Mouse (Mus musculus) testis, postnatal 10 days (tissue): ENCODE results near the gene Cyp2d26.
"Not testable (repeated sequence)": the region's sequence is repeated elsewhere in the genome, so short reads cannot be mapped to it uniquely, and the experiment has no call there.

ENCODE experiments used
- DNase-seq: peaks from one replicate; pipeline ENCODE4 v3.0.0; 2021; ENCODE audit warnings: low spot score

Gene Cyp2d26

GRCm38 (mm10) chr15:82794277-82794676 lies at the start of gene Cyp2d26:
Gene Cyp2d26, minus strand, starts transcription at chr15:82794294.
- DNase-seq: no peak

DNA sequence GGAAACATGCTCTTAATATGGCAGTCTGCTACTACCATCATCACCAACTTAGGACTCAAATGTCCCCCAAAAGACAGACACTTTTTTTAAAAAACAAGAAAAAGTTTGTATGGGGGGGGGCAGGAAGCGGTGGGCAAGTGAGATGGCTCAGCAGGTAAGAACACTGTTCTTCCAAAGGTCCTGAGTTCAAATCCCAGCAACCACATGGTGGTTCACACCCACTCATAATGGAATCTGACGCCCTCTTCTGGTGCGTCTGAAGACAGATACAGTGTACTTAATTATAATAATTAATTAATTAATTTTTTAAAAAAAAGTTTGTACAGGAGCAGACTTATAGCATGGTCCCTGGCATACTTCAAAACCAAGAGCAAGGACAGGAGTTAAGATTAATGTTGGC lies 45.1 kb upstream of the Cyp2d26 start:
- no peak for DNase-seq

GRCm38 (mm10) chr15:82829917-82830316 lies 35.8 kb upstream of the Cyp2d26 start:
- DNase-seq: no peak

DNA sequence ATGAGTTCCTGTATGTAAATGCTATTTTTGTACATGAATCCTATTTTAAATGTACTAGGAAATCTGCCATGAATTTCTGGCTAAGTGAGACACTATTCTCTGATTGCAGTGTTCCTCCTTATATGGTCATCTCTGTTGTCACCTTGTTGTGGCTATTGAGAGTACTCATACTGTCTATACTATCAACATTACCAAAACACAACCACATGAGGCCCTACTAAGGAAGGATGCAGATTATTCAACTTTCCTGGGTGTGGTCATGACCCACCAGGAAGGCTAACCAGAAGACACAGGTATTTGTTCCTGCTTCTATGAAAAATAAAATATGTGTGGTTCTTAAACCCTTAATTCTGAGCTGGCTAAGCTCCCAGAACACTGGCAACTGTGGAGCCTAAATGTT lies 31.8 kb upstream of the Cyp2d26 start:
- DNase-seq: no peak

DNA sequence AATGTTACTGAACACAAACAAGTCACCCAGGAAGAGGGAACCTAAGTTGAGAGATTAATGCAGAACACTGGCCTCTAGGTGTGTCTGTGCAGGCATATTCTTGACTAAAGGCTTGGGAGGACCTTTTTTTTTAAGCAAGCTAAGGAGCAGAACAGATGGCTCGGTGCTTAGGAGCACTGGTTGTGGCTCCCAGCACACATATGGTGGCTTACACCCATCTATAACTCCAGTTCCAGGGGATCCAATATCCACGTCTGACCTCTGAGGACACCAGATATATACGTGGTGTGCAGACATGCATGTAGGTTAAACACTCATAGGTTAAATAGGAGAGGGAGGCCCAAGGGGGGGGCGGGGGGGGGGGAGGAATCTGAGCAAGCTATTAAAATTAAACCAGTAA lies 28.3 kb upstream of the Cyp2d26 start:
- DNase-seq: no peak

- DNase-seq: no peak
Measured at GRCm38 (mm10) chr15:82821657-82822056, 27.6 kb upstream of the Cyp2d26 start.

DNA sequence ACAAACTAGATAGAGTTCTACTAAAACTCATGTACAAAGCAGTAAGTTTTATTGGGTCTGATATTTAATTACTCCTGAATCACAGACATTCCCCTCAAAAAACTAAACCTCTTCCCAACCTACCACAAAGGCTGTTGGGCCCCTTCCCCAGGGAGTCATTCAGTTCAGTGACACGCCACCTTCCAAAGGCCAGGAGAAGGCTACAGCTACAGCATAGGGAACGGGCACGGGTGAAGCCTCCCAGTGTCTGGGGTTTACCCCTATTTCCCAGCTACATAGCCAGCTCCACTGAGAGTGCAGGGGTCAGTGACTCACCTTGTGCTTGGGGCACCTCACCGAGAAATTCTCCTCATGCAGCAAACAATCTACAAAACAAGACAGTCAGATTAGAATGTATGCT lies 21.2 kb upstream of the Cyp2d26 start:
- DNase-seq: no peak

- DNase-seq: peak; percentile 80
Measured at GRCm38 (mm10) chr15:82814806-82815205, 20.7 kb upstream of the Cyp2d26 start.

GRCm38 (mm10) chr15:82814321-82814720 lies 20.2 kb upstream of the Cyp2d26 start:
- DNase-seq: no peak

- DNase-seq: no peak
Measured at GRCm38 (mm10) chr15:82810556-82810955, 16.5 kb upstream of the Cyp2d26 start.

- no peak for DNase-seq
Measured at GRCm38 (mm10) chr15:82809511-82809910, 15.4 kb upstream of the Cyp2d26 start.

DNA sequence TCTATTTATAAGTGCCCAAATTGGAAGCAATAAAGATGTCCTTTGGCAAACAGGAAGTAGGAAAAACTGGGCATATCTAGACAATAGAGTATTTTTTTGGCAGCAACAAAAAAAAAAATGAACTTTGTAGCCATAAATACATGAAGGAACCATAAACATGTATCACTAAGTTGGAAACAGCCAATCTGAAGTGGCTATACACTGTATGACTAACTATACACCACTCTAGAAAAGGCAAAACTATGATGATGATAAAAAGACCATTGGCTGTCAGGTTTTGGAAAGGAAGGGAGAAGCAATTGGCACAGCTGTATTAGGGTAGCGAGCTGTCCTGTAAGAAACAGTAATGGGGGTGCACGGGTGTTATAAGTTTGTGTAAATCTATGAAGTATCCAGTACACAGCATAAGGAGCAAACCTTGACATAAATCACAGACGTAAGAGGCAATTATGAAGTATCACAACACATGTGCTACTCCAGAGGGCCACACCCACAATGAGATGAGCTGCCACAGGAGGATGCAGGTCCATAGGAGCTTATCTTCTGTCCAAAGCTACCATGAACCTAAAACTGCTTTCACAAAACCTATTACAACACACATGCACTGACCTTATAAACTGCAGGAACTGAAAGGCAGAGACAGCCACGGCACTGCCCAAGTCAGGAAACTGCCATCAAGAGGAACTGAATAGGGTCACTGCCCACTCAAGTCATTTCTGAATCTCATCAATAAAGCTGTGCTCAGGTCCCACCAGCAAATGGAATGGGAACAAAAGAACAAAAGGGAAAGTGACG lies 13.1 kb upstream of the Cyp2d26 start:
- DNase-seq: no peak

DNA sequence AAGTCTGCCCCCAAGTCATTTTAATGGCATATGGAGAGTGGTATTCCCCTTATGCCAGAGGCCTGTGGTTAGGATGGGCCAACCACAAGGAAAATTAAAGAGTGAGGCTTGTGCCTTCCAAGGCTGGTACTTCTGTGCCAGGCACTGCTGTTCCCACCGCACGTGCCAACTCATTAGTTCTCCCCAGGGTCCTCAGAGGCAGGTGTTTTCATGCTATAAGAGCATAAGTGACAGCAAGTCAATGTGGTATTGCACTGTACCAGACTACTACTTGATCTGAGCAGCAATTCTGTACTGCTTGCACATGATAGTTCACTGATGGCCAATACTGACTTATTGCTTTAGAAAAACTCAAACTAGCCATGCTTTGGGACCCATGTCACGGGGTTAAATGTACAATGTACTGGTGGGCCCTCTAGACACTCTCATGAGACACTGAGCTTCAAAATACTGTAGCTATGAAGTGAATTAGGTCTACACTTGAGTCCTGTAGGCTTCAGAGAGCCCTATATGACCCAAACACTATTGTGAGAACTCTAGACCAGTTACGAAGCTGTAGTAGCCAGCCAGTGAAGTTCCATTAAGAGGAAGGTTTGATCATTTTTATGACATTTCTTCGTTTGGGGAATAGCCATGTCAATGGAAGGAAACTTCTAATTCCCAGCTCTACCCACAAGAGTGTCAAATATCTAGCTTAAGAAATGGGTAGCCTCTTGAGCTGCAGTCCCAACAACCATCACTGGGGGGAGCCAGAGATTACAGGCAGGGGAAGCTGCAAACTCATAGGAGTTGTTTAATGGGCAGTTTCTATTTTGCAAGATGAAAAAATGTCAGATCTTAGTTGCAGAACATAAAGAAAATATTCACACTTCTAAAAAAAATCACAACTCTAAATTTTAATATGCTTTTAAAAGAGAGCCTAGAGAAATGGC lies 10.9 kb upstream of the Cyp2d26 start:
- peak; percentile 91 for DNase-seq

- no peak for DNase-seq
Measured at GRCm38 (mm10) chr15:82795936-82796440, 1.9 kb upstream of the Cyp2d26 start.

GRCm38 (mm10) chr15:82793868-82794267 lies 226 bp downstream of the Cyp2d26 start:
- DNase-seq: no peak

DNA sequence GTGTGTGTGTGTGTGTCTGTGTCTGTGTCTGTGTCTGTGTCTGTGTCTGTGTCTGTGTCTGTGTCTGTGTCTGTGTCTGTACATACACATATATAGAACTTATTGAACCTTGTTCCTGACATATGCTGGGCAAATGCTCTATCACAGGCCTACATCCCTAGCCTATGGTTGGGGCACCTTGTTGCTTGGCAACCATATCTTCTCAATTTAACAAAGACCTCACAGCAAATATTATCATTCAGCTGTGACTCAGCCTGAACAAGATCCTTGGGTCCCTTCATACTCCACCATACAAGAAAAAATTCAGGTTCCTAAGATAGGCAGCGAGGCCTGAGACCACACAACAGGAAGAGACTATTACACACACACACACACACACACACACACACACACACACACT lies 640 bp downstream of the Cyp2d26 start:
- DNase-seq: no peak

- no peak for DNase-seq
Measured at GRCm38 (mm10) chr15:82792566-82792965, 1.5 kb downstream of the Cyp2d26 start.

DNA sequence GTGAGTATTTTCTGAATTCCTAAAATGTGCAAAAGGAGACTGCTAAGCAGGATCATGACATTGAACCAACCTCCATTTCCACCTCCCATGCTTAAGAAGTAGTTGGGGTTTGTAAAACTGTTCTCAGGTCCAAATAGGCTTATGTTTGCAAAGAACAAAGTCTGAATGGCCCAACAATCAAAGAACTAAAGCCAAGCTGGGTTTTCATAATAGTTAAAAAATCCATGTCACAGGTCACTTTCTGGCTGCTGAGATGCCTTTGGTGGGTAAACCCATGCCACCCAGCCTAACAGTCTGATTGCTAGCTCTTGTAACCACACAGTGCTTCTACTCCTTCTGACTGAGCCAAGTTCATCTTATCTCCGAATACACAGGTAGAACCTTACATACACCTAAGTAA lies 9.5 kb downstream of the Cyp2d26 start:
- DNase-seq: no peak

DNA sequence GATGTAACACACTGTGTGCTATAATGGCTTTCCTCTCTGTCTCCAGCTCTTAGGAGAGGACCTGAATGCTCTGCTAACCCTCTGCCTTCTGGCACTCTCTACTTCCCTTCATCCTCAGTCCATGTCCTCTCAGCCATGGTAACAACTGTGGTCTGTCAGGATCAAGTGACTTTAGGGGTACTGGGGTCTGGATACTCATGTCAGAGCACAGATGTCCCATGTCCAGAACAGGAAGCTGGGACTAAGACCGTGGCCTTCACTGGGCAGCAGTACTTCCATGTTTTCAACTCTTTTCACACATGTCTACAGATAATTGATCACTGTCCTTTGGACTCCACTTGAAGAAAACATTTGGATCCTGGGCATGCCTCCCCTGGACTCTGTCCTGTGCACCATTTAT lies 10.3 kb downstream of the Cyp2d26 start:
- no peak for DNase-seq

- DNase-seq: not testable (repeated sequence)
Measured at GRCm38 (mm10) chr15:82777856-82778255, 16.2 kb downstream of the Cyp2d26 start.

- DNase-seq: no peak
Measured at GRCm38 (mm10) chr15:82765943-82766342, 28.2 kb downstream of the Cyp2d26 start.

DNA sequence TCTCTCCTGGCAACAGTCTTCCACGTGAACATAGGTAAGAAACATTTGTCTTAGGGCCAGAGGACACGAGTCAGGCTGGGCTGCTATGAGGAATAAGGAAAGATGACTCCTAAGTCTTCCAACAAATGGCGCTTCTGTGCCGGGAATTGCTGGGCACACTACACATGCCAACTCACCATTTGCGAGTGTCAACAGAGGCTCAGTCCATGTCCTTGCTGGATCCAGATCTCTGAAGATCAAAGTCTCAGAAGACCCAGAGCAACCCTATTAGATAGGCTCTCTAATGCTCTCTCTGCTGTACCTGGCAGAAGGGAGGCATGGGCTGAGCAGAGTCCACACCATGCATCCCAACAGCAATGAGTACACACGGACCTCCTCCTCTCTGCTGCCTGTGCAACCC lies 29.2 kb downstream of the Cyp2d26 start:
- DNase-seq: no peak
